Mouse (Mus musculus): ENCODE results near the gene Plekha7.

GRCm38 (mm10) chr7:116333713-116334668, 25.8 kb upstream of the Plekha7 start, which contains the start of gene Rps13:
- TF ChIP-seq POLR2A (IDR thresholded peaks at IDR 0.05; ENCODE audit: extremely low read depth, insufficient read depth, low read length) (peak; percentile 84), CTCF (IDR thresholded peaks at IDR 0.05; ENCODE audit: low read depth, low read length) (no peak)
